Mouse (Mus musculus): ENCODE results near the gene Gcnt1.

DNA sequence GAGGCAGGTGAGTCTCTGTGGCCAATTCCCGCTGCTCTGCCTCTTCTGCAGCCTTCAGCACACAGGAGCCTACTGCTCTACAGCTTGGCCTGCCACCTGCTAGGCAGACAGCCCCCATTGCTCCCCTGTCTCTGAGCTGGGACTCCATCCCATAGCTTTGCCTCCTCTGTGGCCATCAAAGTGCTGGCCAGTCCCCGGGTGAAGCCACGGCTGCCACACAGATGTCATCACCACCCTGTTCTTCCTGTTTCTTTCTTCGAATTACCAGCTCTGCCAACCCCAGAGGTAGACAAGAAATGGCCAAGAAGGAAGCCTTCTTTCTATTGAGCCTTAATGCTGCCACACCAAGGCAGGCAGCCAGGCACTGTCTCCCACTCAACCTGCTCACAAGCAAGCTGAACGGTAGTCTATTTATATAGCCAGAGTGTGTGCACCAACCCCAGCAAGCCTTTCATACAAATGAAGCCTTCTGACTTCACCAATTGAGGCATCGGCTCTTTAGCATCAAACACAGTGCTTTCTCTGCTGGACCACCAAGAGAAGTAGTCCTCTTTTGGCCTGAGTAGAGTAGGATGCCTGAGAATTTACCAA, 10.3 kb upstream of the Gcnt1 start:
- TF ChIP-seq CTCF (IDR thresholded peaks at IDR 0.05; ENCODE audit: extremely low read depth, insufficient read depth, low read length) (no peak), POLR2A (IDR thresholded peaks at IDR 0.05; ENCODE audit: extremely low read depth, insufficient read depth, low read length) (no peak)
